Mouse (Mus musculus) urinary bladder, postnatal 4 days (tissue): ENCODE data around the gene Akap11.
"Not testable (repeated sequence)": the region's sequence is repeated elsewhere in the genome, so short reads cannot be mapped to it uniquely, and the experiment has no call there.

Experiments
- DNase-seq, 2 experiments: peaks; one replicate each; pipeline ENCODE4 v3.0.0; 2021 to 2022; ENCODE audit warnings: low spot score in 2 of 2

The Akap11 gene

GRCm38 (mm10) chr14:78536281-78537165 lies at the start of gene Akap11:
Gene Akap11 (minus strand): TSS chr14:78536808.
- DNase-seq: peak; percentile 93 to 94

GRCm38 (mm10) chr14:78584222-78584621 lies 47.6 kb upstream of the Akap11 start:
- peak in 1 of 2 experiments; percentile 52 for DNase-seq

GRCm38 (mm10) chr14:78583168-78583567 lies 46.6 kb upstream of the Akap11 start:
- DNase-seq: no peak

GRCm38 (mm10) chr14:78575899-78576298 lies 39.3 kb upstream of the Akap11 start:
- DNase-seq: no peak

- DNase-seq: no peak
Observed at GRCm38 (mm10) chr14:78568410-78568809, 31.8 kb upstream of the Akap11 start.

- DNase-seq: no peak
Observed at GRCm38 (mm10) chr14:78566431-78566830, 29.8 kb upstream of the Akap11 start.

GRCm38 (mm10) chr14:78564292-78564691 lies 27.7 kb upstream of the Akap11 start:
- DNase-seq: no peak

GRCm38 (mm10) chr14:78563211-78563610 lies 26.6 kb upstream of the Akap11 start:
- no peak for DNase-seq

GRCm38 (mm10) chr14:78562121-78562520 lies 25.5 kb upstream of the Akap11 start:
- DNase-seq: no peak

- DNase-seq: no peak
Observed at GRCm38 (mm10) chr14:78559042-78559441, 22.4 kb upstream of the Akap11 start.

GRCm38 (mm10) chr14:78554830-78555229 lies 18.2 kb upstream of the Akap11 start:
- DNase-seq: not testable (repeated sequence)

- no peak for DNase-seq
Observed at GRCm38 (mm10) chr14:78553661-78554060, 17.1 kb upstream of the Akap11 start.

GRCm38 (mm10) chr14:78548807-78549206 lies 12.2 kb upstream of the Akap11 start:
- no peak for DNase-seq

GRCm38 (mm10) chr14:78541319-78541718 lies 4.7 kb upstream of the Akap11 start:
- DNase-seq: no peak

- no peak for DNase-seq
Observed at GRCm38 (mm10) chr14:78539821-78540220, 3.2 kb upstream of the Akap11 start.

GRCm38 (mm10) chr14:78538572-78539320 lies 2.1 kb upstream of the Akap11 start:
- no peak for DNase-seq

- DNase-seq: no peak
Observed at GRCm38 (mm10) chr14:78537551-78537950, 943 bp upstream of the Akap11 start.

- DNase-seq: no peak
Observed at GRCm38 (mm10) chr14:78535366-78535765, 1.2 kb downstream of the Akap11 start.

GRCm38 (mm10) chr14:78534651-78535050 lies 2.0 kb downstream of the Akap11 start:
- DNase-seq: no peak

- no peak for DNase-seq
Observed at GRCm38 (mm10) chr14:78533701-78534100, 2.9 kb downstream of the Akap11 start.

GRCm38 (mm10) chr14:78532345-78532744 lies 4.3 kb downstream of the Akap11 start:
- no peak for DNase-seq

GRCm38 (mm10) chr14:78530256-78530655 lies 6.4 kb downstream of the Akap11 start:
- no peak for DNase-seq
